Mouse (Mus musculus) liver, embryonic 14.5 days (tissue): ENCODE data around the gene Defb21.

ENCODE experiments used
- CTCF ChIP-seq: IDR thresholded peaks from 2 replicates; pipeline ENCODE4 v1.5.1; 2016; ENCODE audit warnings: antibody characterized with exemption, low read depth, control low read depth
- EP300 ChIP-seq: IDR thresholded peaks from 2 replicates; pipeline ENCODE4 v1.6.1; 2016; ENCODE audit warnings: antibody characterized with exemption, low read depth

DNA sequence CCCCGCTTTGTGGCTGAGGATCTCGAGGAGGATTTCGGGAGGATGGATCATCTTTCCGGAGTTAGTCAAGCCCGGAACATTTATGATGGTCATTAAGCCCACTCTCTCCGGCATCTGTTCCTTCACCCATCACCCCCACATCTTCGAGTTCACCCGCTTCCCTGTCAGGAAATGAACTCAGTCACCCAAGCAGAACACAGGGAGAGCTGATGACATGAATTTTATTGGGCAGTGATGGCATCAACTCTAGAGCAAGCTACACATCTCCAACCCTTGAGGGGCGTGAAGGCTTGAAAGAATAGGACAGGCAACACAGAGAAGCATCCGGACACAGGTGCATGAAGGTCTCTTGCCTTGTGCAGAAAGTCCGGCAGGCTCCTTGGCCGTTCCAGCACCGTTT lies 49.6 kb downstream of the Defb21 start:
- TF ChIP-seq CTCF, result no peak
- TF ChIP-seq EP300, result no peak
